19 mouse cellular contexts compared by ENCODE assay signal in genomic region chr9:61342297-61342696, GRCm38 (mm10).
"Had no signal": no experiment of that assay in that cellular context is flagged by ENCODE, and none has a peak within 500 bp of the region (broad histone marks: within the 10 kb centered on the region; RNA-seq: fewer than 3 reads in every experiment).

No protein-coding gene starts in this region.

- H3K9me3 ChIP-seq: midbrain, embryonic 10.5 days; midbrain, embryonic 12.5 days; neural tube, embryonic 13.5 days; neural tube, embryonic 15.5 days; stomach, embryonic 15.5 days had no signal

- H3K27ac ChIP-seq: midbrain, embryonic 10.5 days; midbrain, embryonic 12.5 days; neural tube, embryonic 15.5 days; stomach, embryonic 15.5 days; stomach, postnatal 0 days had no signal

- H3K36me3 ChIP-seq: midbrain, embryonic 10.5 days; midbrain, embryonic 12.5 days; neural tube, embryonic 13.5 days; neural tube, embryonic 15.5 days; stomach, embryonic 15.5 days had no signal

- DNase-seq: lung, adult 18-20 months; lung, embryonic 14.5 days; lung, postnatal 10 days; lung, postnatal 4 days; right cerebral cortex, adult 18-20 months; right cerebral cortex, postnatal 25 days; right cerebral cortex, postnatal 4 days; spleen, adult 18-20 months; thymus, adult 2 months; thymus, postnatal 14 days; thymus, postnatal 36 days had no signal

- H3K4me3 ChIP-seq: midbrain, embryonic 10.5 days; midbrain, embryonic 12.5 days; myocyte; neural tube, embryonic 13.5 days; neural tube, embryonic 15.5 days; stomach, embryonic 15.5 days had no signal

- H3K4me2 ChIP-seq: lung, embryonic 14.5 days; midbrain, embryonic 12.5 days; neural tube, embryonic 13.5 days; neural tube, embryonic 15.5 days; stomach, embryonic 15.5 days had no signal

- H3K9ac ChIP-seq: lung, embryonic 14.5 days; midbrain, embryonic 12.5 days; neural tube, embryonic 13.5 days; neural tube, embryonic 15.5 days; stomach, embryonic 15.5 days had no signal

- ATAC-seq: midbrain, embryonic 16.5 days had no signal
